Mouse (Mus musculus): Measurements from ENCODE around the gene Foxn3. TPM values are rescaled to one million over a fixed set of nuclear protein-coding genes. Genes with fewer than 3 reads are reported as not detected.

Gene Foxn3
- total RNA-seq, 2 experiments from 2014 or later, result 26.7 to 164 TPM

DNA sequence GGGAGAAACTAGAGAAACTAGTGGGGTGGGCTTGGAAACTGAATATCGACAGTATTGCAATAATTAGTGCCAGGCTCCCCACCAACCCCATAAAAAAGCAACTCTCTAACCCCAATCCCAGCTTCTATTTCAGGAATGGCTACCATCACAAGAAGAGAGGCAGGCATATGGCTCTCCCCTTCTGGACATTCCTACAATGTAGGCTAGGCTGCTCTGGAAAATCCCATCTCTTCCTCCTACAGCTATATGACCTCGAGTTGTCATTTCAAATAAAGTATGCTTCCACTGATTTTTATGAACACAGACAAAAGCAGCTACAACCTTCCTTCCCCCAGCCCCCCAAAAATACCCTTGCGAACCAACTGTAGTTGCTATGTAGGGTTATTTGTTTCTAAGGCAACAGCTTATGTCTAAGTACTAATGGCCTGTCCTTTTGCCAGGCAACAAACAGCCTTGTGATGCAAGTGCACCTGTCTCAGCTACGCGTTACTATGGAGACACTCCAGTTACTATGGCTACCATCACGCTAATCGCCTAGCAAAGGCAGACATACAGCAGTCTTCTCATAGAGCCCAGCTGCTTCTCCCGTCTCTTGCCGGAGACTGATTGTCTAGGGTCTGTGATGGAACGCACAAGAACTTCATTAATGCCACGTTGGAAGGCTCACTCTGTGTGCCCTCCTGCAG is 223.6 kb downstream of the Foxn3 start:
- ATAC-seq (replicated peaks; ENCODE audit: poor library complexity, severe bottlenecking), result no peak

- ATAC-seq (replicated peaks; ENCODE audit: poor library complexity, severe bottlenecking), result no peak
These were observed 224.6 kb downstream of the Foxn3 start for GRCm38 (mm10) chr12:99338754-99339153.

- no peak for ATAC-seq (replicated peaks; ENCODE audit: poor library complexity, severe bottlenecking)
These were observed 226.3 kb downstream of the Foxn3 start for GRCm38 (mm10) chr12:99337171-99337435.

DNA sequence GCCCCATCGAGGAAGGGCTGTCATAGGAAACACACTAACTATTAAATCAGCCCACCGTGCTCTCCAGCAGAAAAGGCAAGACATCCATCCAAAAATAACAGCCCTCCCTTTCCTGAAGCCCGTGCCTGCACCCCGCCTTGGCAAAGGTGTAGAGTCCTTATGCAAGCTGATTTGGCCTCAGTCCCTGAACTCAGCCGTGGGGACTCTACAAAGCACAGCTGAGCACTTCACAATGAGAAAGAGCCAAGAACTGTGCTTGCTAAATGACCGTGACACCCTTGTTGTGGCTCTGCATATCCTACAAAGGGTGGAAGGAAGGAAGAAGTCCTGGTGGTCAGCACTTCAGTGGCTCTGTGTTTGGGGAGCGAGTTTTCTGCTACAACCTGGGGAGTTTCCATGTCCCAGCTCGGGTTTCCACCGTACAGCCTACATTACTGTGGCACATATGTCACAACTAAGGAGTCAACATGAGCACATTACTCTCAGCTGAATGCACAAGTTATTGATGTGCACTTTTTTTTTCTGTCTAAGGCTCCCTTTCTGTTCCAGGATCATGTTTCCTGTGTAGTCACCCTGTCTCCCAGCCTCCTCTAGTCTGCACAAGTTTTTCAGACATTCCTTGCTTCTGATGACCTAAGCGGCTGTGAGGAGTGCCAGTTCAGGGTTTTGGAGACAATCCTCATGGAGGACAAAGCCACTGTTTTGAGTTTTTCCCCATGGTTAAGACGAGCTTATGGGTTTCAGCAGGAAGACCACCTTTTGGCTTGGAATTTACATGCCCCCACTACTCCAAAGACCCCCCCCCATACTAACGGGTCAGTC is 226.8 kb downstream of the Foxn3 start:
- ATAC-seq (replicated peaks; ENCODE audit: poor library complexity, severe bottlenecking), result no peak; the same call in 1 of the 2 replicates

- no peak for ATAC-seq (replicated peaks; ENCODE audit: poor library complexity, severe bottlenecking)
These were observed 227.8 kb downstream of the Foxn3 start for GRCm38 (mm10) chr12:99335628-99336027.

- ATAC-seq (replicated peaks; ENCODE audit: poor library complexity, severe bottlenecking), result no peak
These were observed 229.4 kb downstream of the Foxn3 start for GRCm38 (mm10) chr12:99334026-99334425.

DNA sequence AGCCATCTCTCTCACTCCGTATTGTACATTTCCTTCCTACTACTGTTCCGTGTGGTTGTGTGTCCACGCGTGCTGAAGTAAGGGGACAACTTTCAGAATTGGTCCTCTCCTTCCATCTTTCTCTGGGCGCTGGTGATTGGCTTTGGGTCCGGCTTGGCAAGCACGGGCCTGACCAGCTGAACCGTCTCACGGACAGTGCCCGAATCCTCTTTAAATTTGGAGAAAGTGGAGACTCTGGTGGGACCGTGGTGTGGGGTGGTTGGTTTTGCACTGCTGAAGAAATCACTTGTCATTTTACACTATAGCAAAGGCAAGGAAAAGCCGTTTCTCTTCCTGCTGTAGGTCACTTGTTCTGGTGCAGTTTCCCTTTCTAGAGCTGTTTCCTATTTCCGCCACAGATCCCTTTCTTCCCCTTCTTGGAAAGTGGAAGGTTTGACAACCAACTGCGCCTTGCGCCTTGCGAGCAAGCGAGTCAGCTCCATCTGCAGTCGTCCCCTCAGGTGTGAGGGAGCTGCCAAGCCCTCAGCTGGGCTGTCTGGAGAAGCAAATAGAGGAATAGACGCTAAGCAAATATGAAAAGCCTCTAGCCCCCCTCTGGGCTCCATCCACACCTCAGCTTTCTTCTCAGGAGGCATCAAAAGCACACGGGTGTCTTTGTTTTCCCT is 229.9 kb downstream of the Foxn3 start:
- peak; percentile 20 for ATAC-seq (replicated peaks; ENCODE audit: poor library complexity, severe bottlenecking)

DNA sequence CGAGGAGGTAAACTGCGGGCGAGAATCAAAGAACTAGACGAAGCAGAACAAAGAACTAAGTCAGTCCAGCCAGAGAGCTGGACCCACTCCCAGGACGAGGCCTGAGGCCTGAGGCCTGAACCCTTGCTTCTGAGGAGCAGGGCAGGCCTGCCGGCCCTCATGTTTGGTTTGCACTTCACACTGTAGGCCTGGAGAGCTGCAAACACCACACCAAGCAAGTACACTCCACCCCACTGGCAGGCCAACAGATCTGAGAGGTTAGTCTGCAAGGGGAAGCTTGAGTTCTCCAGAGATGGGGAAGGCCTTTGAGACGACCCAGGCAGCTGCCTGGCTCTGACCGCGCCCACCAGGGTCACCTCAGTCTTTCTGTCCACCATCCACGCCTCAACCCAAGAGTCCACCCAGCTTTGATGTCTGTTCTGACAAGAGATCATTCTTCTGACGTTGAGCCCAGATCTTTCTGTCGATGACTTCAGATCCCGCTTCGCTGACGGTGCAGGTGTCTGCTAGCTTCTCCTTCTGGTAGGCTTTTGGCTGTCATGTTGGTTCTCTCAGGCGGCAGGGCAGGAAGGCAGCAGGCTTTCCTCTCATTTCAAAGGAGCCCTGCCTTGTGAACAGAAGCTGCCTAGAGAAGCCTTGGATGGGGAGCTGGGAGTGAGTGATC is 231.1 kb downstream of the Foxn3 start:
- no peak for ATAC-seq (replicated peaks; ENCODE audit: poor library complexity, severe bottlenecking)

DNA sequence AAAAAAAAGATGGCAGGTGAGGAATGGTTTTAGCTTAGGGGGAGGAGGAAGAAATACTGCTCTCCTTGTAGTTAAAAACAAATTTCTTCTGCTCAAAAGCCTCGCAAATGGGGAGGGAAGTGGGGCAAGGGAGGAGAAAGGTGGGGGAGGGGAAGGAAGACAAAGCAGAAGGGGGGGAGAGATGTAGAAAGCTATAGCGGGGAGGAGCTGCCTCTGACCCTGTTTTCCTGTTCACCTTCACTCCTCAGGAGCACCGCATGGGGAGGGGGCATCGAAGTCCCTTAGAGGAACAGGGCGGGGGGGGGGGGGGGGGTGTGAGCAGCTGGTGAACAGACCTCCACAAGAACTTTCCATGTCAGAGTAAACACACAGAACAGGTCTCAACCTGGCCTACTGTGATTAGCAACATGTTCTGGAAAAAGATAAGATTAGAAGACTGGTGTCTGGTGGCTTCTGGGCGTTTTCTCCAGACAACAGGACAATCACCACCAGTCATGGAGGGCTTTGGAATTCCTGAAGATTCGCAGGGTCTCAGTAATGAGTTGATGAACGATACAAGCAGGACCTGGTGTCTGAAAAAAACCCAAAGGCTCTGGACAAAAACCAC is 231.9 kb downstream of the Foxn3 start:
- no peak for ATAC-seq (replicated peaks; ENCODE audit: poor library complexity, severe bottlenecking)

- ATAC-seq (replicated peaks; ENCODE audit: poor library complexity, severe bottlenecking), result no peak
These were observed 232.5 kb downstream of the Foxn3 start for GRCm38 (mm10) chr12:99330822-99331285.

DNA sequence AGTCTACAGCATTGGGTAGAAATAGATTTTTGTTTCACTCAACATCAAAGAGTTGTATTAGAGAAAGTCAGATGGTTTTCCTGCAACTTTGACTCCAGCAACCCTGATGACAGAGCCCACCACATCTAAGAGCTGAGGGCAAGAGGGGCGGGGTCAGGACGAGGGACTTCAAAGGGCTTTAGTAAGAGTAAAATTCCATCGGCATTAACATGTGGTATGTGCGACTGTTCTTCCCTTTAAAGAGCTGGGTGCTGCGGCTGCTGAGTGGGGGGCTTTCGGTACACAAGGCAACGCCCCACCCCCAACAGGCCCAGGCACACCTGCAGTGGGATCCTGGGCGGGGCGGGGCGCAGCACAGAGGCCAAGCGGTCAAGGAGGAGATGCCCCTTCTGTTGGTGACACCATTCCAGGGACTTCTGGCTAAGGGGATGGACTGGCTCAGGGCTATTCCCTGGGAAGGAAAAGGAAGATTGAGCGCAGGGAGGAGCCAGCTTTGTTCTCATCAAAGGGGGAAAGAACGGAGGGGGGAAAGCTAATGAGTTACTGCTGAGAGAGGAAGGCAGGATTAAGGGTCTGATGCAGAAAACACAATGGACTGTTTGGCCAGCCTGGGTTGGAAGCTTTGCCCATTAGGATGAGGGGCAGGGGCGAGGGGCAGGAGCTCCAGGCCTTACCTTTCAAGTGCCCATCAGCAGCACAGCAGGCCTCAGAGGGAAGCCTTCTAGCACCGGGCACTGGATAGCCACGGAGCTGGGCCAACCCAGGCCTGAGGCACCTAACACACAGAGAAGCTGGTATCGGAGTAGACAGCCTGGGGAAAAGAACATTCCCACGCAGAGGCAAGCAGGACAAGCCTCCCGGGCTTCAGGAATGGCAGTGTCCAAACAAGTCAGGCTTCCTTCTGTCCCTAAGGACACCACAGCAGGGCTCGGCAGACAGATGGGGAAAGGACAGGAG is 233.8 kb downstream of the Foxn3 start:
- ATAC-seq (replicated peaks; ENCODE audit: poor library complexity, severe bottlenecking), result no peak

GRCm38 (mm10) chr12:99326157-99326556 is 237.2 kb downstream of the Foxn3 start:
- ATAC-seq (replicated peaks; ENCODE audit: poor library complexity, severe bottlenecking), result peak; percentile 52

DNA sequence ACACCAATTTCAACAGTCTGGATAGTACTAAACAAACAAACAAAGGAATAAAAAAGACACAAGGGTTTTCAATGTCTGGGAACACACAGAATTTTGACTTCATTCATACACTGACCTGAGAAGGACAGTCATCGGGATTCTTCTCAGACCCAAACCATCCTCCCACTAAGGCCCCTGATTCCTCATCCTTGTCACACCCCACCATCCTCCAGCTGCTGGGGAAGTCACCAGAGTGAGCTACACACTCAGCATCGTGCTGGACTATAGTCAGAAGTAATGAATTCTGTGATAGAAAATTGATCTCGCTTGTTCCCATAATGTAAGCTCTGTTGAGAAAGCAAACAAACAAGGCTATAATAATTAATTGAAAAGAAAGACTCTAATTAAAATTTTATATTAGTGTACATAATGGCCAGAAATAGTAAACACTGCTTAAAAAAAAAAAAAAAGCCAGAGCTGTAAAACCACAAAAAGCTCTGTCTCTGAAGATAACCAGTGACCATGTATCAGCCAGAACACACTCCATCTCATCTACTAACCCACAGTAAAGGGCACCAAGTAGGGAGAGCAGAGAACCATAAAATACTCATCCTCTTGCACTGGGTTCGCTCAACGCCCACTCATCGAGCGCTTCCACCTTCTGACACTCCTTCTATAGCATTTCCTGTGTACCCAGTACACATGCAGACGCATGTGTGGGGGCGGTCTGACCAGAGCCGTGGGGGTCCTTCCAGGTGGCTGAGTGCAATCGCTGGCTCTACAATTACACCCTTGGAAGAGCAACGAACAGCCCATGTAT is 241.6 kb downstream of the Foxn3 start:
- no peak for ATAC-seq (replicated peaks; ENCODE audit: poor library complexity, severe bottlenecking)

GRCm38 (mm10) chr12:99320966-99321496 is 242.4 kb downstream of the Foxn3 start:
- ATAC-seq (replicated peaks; ENCODE audit: poor library complexity, severe bottlenecking), result no peak

GRCm38 (mm10) chr12:99319896-99320295 is 243.5 kb downstream of the Foxn3 start:
- ATAC-seq (replicated peaks; ENCODE audit: poor library complexity, severe bottlenecking), result peak; percentile 62

DNA sequence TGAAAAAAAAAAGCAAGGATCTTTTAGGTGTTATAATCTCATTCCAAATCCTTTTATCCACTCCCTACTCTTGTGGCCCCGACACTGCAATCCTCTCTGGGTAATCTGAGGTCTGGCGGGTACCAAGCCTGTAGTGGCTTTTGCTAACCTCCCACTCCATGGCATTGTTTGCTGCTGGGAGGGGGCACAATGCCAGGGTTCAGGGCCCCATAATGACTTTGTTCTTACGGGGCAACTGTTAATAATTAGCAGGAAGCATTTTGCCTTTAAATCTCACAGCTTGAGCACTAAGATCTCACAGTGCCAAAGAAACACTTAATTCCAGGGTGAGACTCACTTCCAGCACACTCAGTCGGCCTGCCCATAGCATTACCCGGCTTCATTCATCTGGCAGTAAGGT is 244.2 kb downstream of the Foxn3 start:
- ATAC-seq (replicated peaks; ENCODE audit: poor library complexity, severe bottlenecking), result no peak

GRCm38 (mm10) chr12:99315931-99316330 is 247.5 kb downstream of the Foxn3 start:
- no peak for ATAC-seq (replicated peaks; ENCODE audit: poor library complexity, severe bottlenecking)

GRCm38 (mm10) chr12:99314817-99315216 is 248.6 kb downstream of the Foxn3 start:
- peak; percentile 28; the same call in 1 of the 2 replicates for ATAC-seq (replicated peaks; ENCODE audit: poor library complexity, severe bottlenecking)
